Mouse (Mus musculus) lung, postnatal 0 days (tissue): Measurements from ENCODE around the gene Rasl10b.

Experiments used
- CTCF ChIP-seq: IDR thresholded peaks from 2 replicates; pipeline ENCODE4 v1.5.1; 2016; ENCODE audit warnings: antibody characterized with exemption, mild to moderate bottlenecking
- EP300 ChIP-seq: IDR thresholded peaks from 2 replicates; pipeline ENCODE4 v1.6.1; 2016; ENCODE audit warnings: antibody characterized with exemption, mild to moderate bottlenecking, control low read depth

GRCm38 (mm10) chr11:83393062-83393461 is 15.9 kb upstream of the Rasl10b start:
- TF ChIP-seq CTCF (no peak), EP300 (no peak)
